Mouse (Mus musculus): Measurements from ENCODE around the gene Camta1. TPM values are rescaled to one million over a fixed set of nuclear protein-coding genes. Genes with fewer than 3 reads are reported as not detected.

The Camta1 gene
- polyA plus RNA-seq (2017; shearing (Covaris generic)) = 39.9 TPM

GRCm38 (mm10) chr4:151861806-151862739 lies at the start of gene Camta1:
TSS of gene Camta1 (minus strand) at chr4:151861876.

GRCm38 (mm10) chr4:151089270-151089669 lies 772.4 kb downstream of the Camta1 start, which contains the start of gene Gm13090:
TSS of gene Gm13090 (plus strand) at chr4:151089570.

GRCm38 (mm10) chr4:151057347-151058321 lies 804.0 kb downstream of the Camta1 start, which contains the start of gene Vamp3:
TSS of gene Vamp3 (minus strand) at chr4:151057963.

GRCm38 (mm10) chr4:151044037-151044943 lies 817.4 kb downstream of the Camta1 start, which contains the start of gene Per3:
TSS of gene Per3 (minus strand) at chr4:151044665.

GRCm38 (mm10) chr4:150996797-150997196 lies 864.9 kb downstream of the Camta1 start, which contains the start of gene Uts2:
TSS of gene Uts2 (plus strand) at chr4:150997097.

GRCm38 (mm10) chr4:150914290-150914733 lies 947.4 kb downstream of the Camta1 start, which contains the start of the genes Park7 and Tnfrsf9:
TSS of gene Park7 (minus strand) at chr4:150914437.
TSS of gene Tnfrsf9 (plus strand) at chr4:150914562.

Other genes starting within 250 kb of the Camta1 start
- 34.3 TPM for gene Dnajc11, start 71.8 kb upstream of the Camta1 start, polyA plus RNA-seq (2017; shearing (Covaris generic))
- 85.0 TPM for gene Thap3, start 127.1 kb upstream of the Camta1 start, polyA plus RNA-seq (2017; shearing (Covaris generic))
- gene Phf13, start 134.4 kb upstream of the Camta1 start, polyA plus RNA-seq (2017; shearing (Covaris generic)) = 51.7 TPM
- 37.8 TPM for gene Klhl21, start 146.9 kb upstream of the Camta1 start, polyA plus RNA-seq (2017; shearing (Covaris generic))
- 23.0 TPM for gene Zbtb48, start 165.8 kb upstream of the Camta1 start, polyA plus RNA-seq (2017; shearing (Covaris generic))
- gene Tas1r1, start 176.7 kb upstream of the Camta1 start, polyA plus RNA-seq (2017; shearing (Covaris generic)) = not detected
- gene Nol9, start 177.4 kb upstream of the Camta1 start, polyA plus RNA-seq (2017; shearing (Covaris generic)) = 40.1 TPM
- gene Plekhg5, start 210.6 kb upstream of the Camta1 start, polyA plus RNA-seq (2017; shearing (Covaris generic)) = 5.4 TPM

All from effector memory CD4-positive, alpha-beta T cell, adult 5 months (primary cell).